ENCODE assay signal across 20 mouse cellular contexts in the genomic region with DNA sequence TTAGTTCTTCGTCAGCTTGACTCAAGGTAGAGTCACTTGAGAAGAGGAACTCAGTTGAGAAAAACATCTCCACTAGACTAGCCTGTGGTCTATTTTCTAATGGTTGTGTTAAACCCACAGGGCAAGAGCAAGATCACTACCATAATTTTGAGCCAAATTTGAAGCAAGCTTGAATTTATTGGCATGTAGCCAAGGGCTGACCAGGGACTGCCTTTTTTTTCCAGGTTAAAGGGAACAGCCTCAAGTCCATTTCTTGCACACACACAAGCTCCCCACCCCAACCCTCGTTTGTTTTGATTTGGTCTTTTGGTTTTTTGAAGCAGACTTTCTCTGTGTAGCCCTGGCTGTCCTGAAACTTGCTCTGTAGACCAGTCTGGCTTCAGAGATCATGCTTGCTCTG.
"Had no signal": no experiment of that assay in that cellular context is flagged by ENCODE, and none has a peak within 500 bp of the region (broad histone marks: within the 10 kb centered on the region; RNA-seq: fewer than 3 reads in every experiment).

No protein-coding gene starts in this region.

- H3K9ac ChIP-seq: lung, embryonic 15.5 days; midbrain, embryonic 12.5 days; neural tube, embryonic 13.5 days; neural tube, embryonic 15.5 days; stomach, embryonic 15.5 days had no signal

- H3K27ac ChIP-seq: lung, embryonic 15.5 days; midbrain, embryonic 12.5 days; neural tube, embryonic 13.5 days; neural tube, embryonic 15.5 days; stomach, embryonic 15.5 days; stomach, postnatal 0 days had no signal

- H3K4me1 ChIP-seq: lung, embryonic 15.5 days; midbrain, embryonic 12.5 days; neural tube, embryonic 13.5 days; neural tube, embryonic 15.5 days; stomach, embryonic 15.5 days had no signal

- H3K4me2 ChIP-seq: lung, embryonic 15.5 days; midbrain, embryonic 12.5 days; neural tube, embryonic 13.5 days; neural tube, embryonic 15.5 days; stomach, embryonic 15.5 days had no signal

- H3K9me3 ChIP-seq: lung, embryonic 15.5 days; midbrain, embryonic 12.5 days; neural tube, embryonic 13.5 days; neural tube, embryonic 15.5 days; stomach, embryonic 15.5 days had no signal

- ATAC-seq: midbrain, embryonic 16.5 days had no signal

- H3K27me3 ChIP-seq: lung, embryonic 15.5 days; midbrain, embryonic 12.5 days; neural tube, embryonic 13.5 days; neural tube, embryonic 15.5 days; stomach, embryonic 15.5 days had no signal

- H3K36me3 ChIP-seq: lung, embryonic 15.5 days; midbrain, embryonic 12.5 days; neural tube, embryonic 13.5 days; neural tube, embryonic 15.5 days; stomach, embryonic 15.5 days had no signal

- DNase-seq: lung, adult 18-20 months; lung, postnatal 14 days; lung, postnatal 4 days; midbrain, embryonic 14.5 days; retina, postnatal 1 day; right cerebral cortex, adult 18-20 months; right cerebral cortex, postnatal 25 days; right cerebral cortex, postnatal 4 days; spleen, adult 18-20 months; thymus, adult 2 months; thymus, postnatal 25 days; thymus, postnatal 4 days had no signal

- H3K4me3 ChIP-seq: lung, embryonic 15.5 days; midbrain, embryonic 12.5 days; myocyte; neural tube, embryonic 13.5 days; neural tube, embryonic 15.5 days; stomach, embryonic 15.5 days had no signal
